Mouse (Mus musculus): ENCODE data around the gene Per3. TPM values are rescaled to one million over a fixed set of nuclear protein-coding genes. Genes with fewer than 3 reads are reported as not detected.

Per3 gene
- total RNA-seq, 2 experiments from 2014 or later, result 7.9 to 12.9 TPM

DNA sequence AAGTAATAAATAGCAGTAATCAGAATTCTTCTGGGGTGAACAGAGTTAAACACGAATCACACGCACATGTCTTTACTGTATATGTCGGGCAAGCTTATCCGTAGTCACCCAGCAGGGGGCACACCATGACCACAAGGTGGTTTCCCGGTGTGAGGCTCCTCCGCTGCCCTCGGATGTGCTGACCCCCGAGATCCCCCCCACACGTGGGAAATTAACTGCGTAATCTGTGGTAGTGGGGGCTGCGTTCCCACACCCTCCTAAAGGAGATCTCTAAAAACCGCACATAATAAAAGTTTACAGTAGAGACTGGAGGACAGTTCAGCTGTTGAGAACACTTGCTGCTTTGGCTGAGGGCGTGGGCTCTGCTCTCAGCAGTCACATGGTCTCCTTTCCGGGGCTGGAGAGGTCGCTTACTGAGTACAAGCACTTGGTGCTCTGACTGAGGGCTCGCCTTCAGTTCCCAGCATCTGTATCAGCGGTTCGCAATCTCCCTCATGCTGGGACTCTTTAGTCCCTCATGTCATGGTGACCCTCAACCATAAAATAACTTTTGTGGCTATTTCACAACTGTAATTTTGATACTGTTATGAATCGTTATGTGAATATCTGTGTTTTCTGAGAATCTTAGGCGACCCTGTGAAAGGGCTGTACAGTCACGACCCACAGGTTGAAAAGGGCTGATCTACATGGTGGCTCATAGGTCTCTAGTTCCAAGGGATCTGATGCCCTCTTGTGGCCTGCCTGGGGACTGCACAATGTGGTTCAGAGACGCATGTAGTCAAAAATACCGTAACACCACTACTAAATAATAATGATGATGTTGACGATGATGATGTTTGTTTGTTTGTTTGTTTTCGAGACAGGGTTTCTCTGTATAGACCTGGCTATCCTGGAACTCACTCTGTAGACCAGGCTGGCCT is 79.6 kb downstream of the Per3 start:
- intact Hi-C loops (cut with DNase I), result loop anchor here (5.0 to 10.0 kb wide), 2 partner anchors 72 to 180 kb away; no protein-coding TSS in a partner anchor
- DNase-seq, result peak; percentile 80 to 82

DNA sequence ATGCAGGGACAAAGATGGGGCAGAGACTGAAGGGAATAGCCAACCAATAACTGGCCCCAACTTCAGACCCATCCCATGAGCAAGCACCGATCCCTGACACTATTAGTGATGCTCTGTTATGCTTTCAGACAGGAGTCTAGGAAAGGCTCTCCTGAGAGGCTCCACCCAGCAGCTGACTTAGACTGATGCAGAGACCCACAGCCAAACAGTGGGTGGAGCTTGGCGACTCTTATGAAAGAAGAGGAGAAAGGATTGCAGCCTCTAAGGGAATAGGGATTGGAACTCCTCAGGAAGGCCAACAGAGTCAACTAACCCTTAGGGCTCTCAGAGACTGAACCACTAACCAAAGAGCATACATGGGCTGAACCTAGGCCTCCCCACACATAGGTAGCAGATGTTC is 80.8 kb downstream of the Per3 start:
- intact Hi-C loops (cut with DNase I), result loop anchor here (10.0 kb wide), 1 partner anchor 181 kb away; no protein-coding TSS in a partner anchor
- DNase-seq, result no peak

DNA sequence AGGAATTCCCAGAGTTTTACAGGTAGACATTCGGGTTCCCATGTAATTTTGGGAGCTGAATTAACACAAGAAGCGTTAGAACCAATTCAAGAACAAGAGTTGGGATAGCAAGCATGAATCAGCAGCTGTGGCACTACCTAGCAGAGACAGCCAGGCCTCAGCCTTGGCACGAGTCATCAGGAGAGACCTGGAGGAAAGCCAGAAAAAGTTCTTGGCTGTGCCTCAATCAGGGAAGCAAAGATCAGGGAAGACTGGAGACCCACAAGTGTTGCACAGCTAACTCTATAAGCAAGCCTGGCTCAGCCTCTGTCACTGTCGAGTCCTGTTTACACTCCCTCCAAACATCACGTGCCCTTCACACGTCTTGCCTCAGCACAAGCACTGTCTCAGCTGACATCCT is 82.2 kb downstream of the Per3 start:
- intact Hi-C loops (cut with DNase I), result loop anchor here (10.0 kb wide), 1 partner anchor 183 kb away; no protein-coding TSS in a partner anchor
- DNase-seq, result no peak

DNA sequence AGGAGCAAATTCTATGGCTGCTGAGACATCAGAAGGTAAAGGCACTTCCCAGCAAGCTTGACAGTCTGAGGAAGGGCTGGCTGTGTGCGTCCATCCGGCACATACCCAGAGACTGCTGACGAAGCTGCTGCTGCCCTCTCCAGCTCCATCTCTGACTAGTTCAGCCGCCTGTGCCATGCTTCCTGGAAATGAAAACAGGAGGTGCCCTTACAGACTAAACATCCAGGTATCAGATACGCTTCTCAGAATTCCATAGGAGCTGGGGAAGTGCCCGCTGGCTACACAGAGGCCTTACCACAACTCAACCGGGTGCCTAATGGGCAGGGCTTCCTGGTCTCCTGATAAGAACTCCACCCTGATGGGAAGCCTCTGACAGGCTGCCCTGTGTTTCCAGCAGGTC is 85.9 kb downstream of the Per3 start:
- intact Hi-C loops (cut with DNase I), result loop anchor here (5.0 kb wide), 1 partner anchor 36 kb away; no protein-coding TSS in a partner anchor
- DNase-seq, result no peak

DNA sequence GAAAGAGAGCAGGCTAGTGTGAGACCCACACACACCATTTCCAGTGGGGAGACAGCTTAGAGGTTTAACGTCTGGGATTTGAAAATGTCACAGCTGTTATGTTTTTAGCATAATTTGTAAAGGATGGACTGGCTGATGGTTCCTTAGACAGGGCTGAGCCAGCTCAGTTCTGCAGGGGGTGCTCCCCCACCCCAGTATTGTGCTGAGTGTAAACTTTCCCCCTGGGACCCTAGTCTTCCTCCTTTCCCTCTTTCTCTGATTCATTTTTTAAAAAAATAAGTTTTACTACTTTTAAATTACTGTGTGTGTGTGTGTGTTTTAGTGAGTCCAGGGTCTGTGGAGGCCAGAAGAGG is 87.4 kb downstream of the Per3 start:
- DNase-seq, result no peak
- intact Hi-C loops (cut with DNase I), result loop anchor here (5.0 kb wide), 1 partner anchor 35 kb away; no protein-coding TSS in a partner anchor

DNA sequence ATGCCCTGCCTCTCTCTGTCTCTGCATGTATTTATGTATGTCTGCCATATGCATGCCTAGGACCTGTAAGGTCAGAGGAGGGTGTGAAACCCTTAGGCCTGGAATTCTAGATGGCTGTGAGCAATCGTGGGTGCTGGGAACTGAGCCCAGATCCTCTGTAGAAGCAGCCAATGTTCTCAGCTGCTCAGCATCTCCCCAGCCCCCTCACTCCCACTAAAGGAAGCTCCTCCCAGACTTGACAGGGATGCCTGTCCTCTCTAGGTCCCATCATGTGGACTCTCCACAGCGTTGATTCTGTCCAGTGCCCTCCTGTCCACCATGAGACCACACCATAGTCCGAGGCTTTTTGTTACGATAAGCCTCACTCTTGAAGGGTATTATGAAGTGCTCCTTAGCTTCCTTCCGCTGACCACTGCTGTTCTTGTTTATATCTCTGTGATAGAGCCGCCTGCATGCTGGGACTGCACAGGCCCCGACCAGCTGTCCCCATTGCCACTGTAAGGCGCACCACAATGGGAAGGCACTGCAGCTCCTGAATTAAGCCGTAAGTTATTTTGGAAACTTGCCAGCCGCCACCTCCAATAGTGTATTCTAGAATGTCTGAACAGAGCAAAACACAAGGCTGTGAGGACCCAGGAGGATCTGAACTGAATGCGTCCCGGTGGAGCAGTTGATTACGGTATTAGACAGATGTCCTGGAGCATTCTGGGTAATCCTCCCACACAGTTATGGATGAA is 87.9 kb downstream of the Per3 start:
- DNase-seq, result no peak
- intact Hi-C loops (cut with DNase I), result loop anchor here (5.0 kb wide), 1 partner anchor 34 kb away; no protein-coding TSS in a partner anchor

Other genes starting within 250 kb of the Per3 start
- gene Errfi1, start 190.7 kb downstream of the Per3 start, total RNA-seq (2021), result 10 to 100 TPM; 18.2 to 29.9 TPM
- gene Park7, start 130.2 kb downstream of the Per3 start, total RNA-seq (2021), result 100 to 1,000 TPM; 795 to 846 TPM
- gene Tnfrsf9, start 130.1 kb downstream of the Per3 start, total RNA-seq (2021), result under 1 TPM in 1 of 2 experiments, not detected in 1; 0.30 TPM
- gene Uts2, start 47.6 kb downstream of the Per3 start, total RNA-seq (2021), result not detected
- gene Vamp3, start 13.3 kb upstream of the Per3 start, total RNA-seq (2021), result 10 to 100 TPM; 48.7 to 49.6 TPM
- not detected for gene Gm13090, start 44.9 kb upstream of the Per3 start, total RNA-seq (2021)

Measured in gastrocnemius, postnatal 36 days (tissue).